Mouse (Mus musculus): Measurements from ENCODE around the gene Mrps27. TPM values are rescaled to one million over a fixed set of nuclear protein-coding genes. Genes with fewer than 3 reads are reported as not detected.
"Not testable (repeated sequence)": the region's sequence is repeated elsewhere in the genome, so short reads cannot be mapped to it uniquely, and the experiment has no call there.

Gene Mrps27
- total RNA-seq (2022): 10 to 100 TPM; 24.1 to 27.3 (median 26.1) TPM

GRCm38 (mm10) chr13:99344599-99345575, at the start of gene Mrps27, which contains the start of gene Ptcd2:
Mrps27 (plus strand) TSS chr13:99344786.
Ptcd2 (minus strand) TSS chr13:99344705.
- DNase-seq (ENCODE audit: low spot score in 2 of 2): peak; percentile 93 to 97

DNA sequence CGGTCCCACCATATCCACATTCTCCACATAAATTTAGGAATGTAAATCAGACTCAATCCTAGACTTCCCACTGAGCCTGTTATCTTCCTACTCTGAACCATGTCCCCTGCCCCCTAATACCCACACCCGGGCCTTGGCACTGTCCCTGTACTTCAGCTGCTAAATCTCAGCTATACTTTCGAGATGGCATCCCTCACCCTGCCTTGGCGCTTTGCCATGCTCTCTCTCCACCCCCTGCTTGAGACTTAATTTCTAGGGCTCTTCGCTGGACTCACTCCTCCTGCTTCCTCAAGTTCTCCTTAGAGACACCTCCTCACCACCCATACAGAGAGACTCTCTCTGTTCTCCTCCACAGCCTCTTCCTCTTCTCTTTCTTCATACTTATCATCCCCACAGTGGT, 44.7 kb upstream of the Mrps27 start:
- no peak for DNase-seq (ENCODE audit: low spot score in 2 of 2)

- DNase-seq (ENCODE audit: low spot score in 2 of 2): peak in 1 of 2 experiments; percentile 54
These were observed 40.7 kb upstream of the Mrps27 start for GRCm38 (mm10) chr13:99303846-99304245.

GRCm38 (mm10) chr13:99304365-99304764, 40.2 kb upstream of the Mrps27 start:
- no peak for DNase-seq (ENCODE audit: low spot score in 2 of 2)

DNA sequence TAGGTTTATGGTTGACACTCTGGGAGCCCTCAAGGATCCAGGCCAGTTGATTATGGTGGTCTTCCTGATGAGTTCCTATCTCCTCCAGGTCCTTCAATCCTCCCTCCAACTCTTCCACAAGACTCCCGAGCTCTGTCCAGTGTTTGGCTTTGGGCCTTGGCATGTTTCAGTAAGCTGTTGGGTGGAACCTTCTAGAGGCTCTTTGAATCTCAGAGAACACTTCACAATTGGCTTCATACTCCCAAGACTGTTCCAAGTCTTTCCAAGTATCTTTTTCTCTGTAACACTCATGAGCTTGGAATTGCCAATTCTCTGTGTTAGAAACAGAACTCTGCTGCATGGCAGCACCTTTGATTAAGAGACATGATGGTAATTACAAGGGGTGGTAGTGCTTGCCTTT, 39.4 kb upstream of the Mrps27 start:
- DNase-seq (ENCODE audit: low spot score in 2 of 2): no peak

DNA sequence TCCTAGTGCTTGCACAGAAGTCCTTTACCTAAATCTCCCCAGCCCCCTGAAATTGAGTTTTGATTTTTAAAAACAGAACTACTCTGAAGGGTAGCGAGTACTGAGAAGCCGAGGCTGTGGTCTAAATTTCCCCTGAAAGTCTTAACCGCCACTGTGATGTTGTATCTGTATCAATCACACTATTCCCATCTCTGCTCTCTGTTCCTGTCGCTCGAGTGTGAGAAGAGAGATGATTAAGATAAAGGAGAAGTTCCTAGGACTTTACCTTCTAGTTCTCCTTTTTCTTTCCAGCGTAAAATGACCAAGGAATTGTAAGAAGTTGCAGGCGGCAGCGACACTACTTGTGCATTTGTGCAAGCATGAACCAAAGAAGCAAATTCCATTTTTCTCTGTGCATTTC, 38.4 kb upstream of the Mrps27 start:
- no peak for DNase-seq (ENCODE audit: low spot score in 2 of 2)

DNA sequence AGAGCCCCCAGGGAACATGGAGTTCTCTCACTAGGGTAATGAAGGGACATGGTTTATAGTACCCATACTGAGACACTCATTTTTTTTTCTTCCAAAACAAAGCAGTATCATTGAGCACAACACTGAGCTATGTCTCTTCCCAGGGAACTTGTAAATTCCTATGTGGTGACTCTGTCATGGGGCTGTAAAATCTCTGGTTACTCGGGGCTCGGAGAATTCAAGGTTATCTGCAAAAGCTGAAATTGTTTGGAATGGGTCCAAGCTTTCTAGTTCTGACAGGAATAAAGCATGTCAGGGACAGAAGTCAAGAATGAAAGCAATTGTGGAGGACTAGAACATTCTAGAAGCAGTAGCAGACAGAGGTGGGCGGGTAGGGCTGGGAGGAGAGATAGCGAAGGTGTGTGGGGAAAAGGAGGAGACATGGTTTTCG, 36.6 kb upstream of the Mrps27 start:
- no peak for DNase-seq (ENCODE audit: low spot score in 2 of 2)

DNA sequence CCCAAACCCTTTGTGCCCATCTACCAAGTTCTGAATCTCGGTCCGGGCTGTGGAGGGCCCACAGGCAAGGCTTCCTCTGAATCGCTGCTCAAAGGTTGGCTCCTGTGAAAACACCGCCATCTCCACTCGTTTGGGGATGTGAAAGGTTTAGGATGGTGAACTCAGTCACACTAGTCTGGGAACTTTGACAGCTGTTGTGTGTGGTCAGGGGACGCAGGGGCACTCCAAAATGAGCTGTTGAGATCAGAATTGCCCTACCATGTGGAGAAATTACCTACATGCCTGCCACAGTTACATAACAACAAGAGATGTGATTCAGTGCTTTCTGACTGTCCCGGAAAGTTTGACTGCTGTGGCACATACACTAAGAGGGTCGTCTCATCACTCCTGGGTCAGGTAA, 36.2 kb upstream of the Mrps27 start:
- DNase-seq (ENCODE audit: low spot score in 2 of 2): no peak

DNA sequence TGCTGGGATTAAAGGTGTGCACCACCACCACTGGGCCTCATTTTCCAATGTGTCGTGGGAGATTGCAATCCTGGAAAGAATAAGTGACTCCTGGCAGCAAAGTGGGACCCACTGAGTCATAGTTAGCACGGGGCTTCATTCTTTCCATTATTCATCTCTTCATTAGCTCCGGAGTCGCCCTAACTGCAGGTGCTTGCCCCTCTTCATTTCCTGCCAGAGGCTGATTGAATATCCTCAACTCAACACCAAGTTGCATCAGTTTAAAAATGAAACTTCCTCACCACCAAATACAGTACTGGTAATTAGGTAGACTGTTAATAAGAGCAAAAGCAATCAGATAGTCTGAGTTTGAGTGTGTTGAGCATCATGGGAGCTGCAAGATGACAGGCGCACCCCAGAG, 30.5 kb upstream of the Mrps27 start:
- DNase-seq (ENCODE audit: low spot score in 2 of 2): no peak

DNA sequence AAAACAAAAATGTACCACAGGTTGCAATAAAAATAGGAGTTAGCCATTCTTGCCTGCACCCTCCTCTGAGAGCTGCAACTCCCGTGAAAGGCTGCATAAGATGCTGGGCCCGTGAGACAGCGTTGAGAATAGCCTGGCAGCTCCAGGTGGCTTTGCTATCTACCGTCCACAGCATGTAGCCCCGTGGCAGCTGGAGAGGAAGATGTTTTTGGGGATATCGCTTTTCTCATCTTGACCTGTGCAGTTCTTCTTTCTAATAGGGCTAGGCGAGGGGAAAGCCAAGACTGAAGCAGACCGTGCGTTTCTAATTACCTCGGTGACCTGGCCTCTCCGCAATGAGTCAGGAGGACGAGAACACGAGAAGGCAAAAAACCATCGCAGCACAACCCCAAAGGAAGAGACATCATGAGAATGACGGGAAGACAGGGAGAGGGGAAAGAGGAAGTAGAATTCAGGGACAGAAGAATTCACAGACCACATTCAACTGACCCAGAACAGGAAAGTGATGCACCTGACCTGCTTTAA, 29.9 kb upstream of the Mrps27 start:
- DNase-seq (ENCODE audit: low spot score in 2 of 2): no peak

DNA sequence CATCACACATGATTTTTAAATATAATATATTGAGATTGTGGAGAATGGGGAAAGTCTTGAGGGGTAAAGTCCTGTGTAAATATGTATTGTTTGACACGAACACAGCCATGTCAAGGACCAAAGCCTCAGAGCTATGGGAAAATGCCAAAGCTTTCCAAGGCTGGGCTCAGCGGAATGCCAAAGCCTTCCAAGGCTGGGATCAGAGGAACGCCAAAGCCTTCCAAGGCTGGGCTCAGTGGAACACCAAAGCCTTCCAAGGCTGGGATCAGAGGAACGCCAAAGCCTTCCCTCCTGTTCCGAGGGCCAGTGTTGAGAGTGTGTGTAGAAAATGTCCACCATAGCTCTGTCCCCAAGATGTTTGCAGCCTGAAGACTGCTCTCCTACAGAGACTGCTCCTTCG, 28.2 kb upstream of the Mrps27 start:
- DNase-seq (ENCODE audit: low spot score in 2 of 2): no peak

DNA sequence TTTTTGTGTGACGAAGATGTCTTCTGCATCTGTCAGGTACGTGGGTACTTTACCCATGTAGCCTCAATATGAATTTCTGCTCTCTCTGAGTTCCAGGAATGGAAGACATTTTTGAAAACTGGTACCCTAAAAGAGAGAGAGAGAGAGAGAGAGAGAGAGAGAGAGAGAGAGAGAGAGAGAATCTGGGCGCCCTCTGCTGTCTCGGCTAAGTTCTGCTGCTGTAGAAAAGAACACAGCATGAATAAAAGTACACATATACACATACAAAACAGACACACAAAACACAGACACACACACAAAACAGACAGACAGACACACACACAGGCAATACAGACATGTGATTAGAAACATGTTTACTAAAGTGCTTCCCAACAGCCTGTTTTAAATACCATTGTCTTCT, 27.5 kb upstream of the Mrps27 start:
- DNase-seq (ENCODE audit: low spot score in 2 of 2): peak in 1 of 2 experiments; percentile 40

DNA sequence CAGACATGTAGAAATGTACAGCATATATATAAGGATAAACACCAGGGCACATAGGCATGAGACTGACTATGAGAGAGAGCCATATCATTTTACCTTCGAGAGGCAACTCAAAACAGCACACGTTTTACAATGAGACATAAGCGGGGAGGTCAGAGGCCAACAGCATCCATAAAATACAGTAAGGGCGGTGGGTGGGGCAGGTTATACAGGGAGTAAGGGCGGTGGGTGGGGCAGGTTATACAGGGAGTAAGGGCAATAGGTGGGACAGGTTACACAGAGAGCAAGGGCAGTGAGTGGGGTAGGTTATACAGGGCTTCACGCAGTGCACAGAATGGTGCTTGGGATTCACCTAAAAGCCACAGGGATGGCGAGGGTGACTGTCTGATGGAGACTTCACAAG, 24.1 kb upstream of the Mrps27 start:
- DNase-seq (ENCODE audit: low spot score in 2 of 2): no peak

DNA sequence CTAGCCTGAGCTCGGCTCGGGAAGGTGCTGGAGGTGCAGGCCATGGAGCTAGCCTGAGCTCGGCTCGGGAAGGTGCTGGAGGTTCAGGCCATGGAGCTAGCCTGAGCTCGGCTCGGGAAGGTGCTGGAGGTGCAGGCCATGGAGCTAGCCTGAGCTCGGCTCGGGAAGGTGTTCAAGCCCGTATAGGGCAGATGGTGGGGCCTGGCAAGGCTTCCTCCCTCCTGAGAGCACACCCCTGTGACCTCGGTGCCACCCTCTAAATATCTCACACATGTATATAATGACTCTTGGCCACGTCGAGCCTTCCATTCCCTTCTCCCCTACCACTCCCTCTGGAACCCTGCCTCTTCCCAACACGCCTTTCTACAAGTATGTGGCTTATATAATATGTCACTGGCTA, 21.7 kb upstream of the Mrps27 start:
- DNase-seq (ENCODE audit: low spot score in 2 of 2): not testable (repeated sequence)

- DNase-seq (ENCODE audit: low spot score in 2 of 2): no peak
These were observed 20.8 kb upstream of the Mrps27 start for GRCm38 (mm10) chr13:99323632-99324336.

- not testable (repeated sequence) for DNase-seq (ENCODE audit: low spot score in 2 of 2)
These were observed 20.3 kb upstream of the Mrps27 start for GRCm38 (mm10) chr13:99324337-99324685.

DNA sequence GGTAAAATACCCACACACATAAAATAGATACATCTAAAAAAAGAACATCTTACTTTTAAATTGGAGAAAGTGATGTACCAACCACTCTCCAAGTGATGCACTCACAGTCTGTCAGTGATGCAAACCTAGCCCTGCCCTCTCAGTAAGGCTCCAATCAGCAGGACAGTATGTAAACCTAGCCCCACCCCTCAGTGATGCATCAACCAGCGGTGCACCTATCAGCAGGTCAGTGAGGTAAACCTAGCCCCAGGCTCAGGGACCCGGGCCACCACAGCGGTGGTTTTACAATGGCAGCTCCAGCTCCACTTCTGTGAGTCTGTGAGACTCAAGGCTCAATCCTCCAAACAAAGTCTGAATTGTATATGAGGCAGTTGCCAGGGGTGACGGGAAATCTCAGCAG, 13.3 kb upstream of the Mrps27 start:
- DNase-seq (ENCODE audit: low spot score in 2 of 2): no peak

DNA sequence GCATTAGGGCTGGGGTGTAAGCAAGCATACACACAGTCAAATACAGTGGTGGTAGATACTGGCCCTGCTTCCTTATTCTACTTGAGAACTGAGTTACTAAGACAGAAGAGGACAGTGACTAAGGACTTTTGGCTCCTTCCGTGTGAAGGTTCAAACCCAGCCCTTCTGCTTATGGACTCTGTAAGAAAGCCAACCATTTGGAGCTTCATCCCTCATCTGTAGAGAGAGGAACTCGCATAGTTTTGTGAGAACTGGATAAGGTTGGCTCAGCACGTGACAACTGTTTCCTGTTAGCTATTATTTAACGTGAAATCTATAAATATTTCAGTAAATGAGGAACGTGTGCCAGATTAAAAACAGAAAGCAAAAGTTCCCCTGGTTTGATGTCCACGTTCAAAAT, 7.1 kb upstream of the Mrps27 start:
- no peak for DNase-seq (ENCODE audit: low spot score in 2 of 2)

- DNase-seq (ENCODE audit: low spot score in 2 of 2): no peak
These were observed 3.1 kb upstream of the Mrps27 start for GRCm38 (mm10) chr13:99341504-99341903.

DNA sequence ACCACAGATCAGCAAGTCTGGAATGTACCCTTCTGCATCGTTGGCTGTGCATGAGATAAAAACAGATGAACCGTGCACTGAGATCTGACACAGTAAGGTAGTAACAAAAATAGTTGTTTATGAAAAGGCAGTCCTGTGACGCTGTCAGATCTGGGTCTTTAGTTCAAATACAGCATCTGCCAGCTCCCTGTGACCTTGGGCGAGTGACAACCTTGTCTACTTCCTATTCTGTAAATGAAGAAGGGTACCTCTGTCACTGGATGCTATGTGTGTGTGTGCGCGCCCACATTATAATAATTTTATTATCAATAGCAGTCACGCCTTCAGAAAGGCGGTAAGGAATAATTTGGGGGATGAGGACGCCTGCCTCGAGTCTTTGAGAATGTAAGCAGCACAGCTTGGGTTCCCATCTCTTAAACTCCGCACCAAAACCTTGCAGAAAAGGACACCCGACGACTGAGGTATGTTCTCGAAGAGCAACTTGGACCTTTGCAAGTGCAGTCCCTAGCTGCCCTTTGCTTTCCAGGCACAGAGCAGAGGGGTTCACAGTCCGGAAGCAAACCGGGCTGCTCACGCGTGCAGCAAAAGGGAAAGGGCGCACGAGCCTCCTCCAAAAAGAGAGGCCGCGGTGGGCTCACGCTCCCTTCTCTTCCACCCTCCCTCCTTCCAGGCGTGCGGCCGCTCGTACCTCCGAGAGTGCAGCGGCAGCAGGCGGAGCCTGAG, 549 bp upstream of the Mrps27 start:
- DNase-seq (ENCODE audit: low spot score in 2 of 2): peak in 1 of 2 experiments; percentile 18

- no peak for DNase-seq (ENCODE audit: low spot score in 2 of 2)
These were observed 5.4 kb downstream of the Mrps27 start for GRCm38 (mm10) chr13:99350009-99350408.

DNA sequence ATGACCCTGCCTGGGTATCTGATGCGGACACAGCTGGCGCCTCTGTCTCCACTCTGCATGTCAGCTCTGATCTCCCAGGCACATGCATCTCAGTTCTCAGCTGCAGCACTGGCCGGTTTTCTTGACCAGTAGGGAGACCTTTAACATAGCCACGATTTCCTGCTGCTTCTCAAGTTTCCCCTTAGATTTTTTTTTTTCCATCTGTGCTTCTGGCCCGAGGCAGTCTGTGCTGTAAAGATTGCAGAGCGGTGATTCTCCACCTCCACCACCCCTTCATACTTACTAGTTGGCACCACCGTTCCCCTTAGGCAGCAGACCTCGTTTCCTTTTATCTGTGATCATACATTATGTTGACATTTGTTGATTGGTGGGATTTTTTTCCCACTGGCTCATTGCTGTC, 6.6 kb downstream of the Mrps27 start:
- no peak for DNase-seq (ENCODE audit: low spot score in 2 of 2)
